Mouse (Mus musculus) gonadal fat pad, adult 2 months (tissue): ENCODE measurements at regions not wholly inside any gene's neighbourhood (a gene's known extent, or its start where the extent isn't known, plus 50 kb on each side); places are given as distances from the start of the nearest gene placed in this dataset.

ENCODE experiments used
- DNase-seq: peaks from one replicate; pipeline ENCODE4 v3.0.0-alpha.2; 2012; ENCODE audit warnings: low read depth

DNA sequence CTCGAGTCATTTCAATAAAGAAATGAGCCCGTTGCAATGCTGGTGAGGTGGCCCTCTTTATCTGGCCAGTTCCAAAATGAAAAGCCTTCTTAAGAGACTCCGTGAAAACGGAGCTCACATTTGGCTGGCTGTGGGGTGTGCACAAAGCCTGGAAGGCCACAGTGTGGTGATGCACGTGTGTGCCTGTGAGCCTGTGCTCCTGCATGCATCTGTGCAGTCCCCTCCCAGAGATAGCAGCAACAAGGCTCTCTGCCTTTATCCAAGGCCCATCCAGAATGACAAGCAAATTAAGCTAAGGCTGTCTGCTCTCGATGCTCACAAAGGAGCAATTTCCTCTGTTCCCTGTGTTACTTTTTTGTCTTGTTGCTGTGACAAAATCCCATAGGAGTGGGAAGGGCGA, 469.5 kb upstream of the Kif2a start:
- no peak for DNase-seq

DNA sequence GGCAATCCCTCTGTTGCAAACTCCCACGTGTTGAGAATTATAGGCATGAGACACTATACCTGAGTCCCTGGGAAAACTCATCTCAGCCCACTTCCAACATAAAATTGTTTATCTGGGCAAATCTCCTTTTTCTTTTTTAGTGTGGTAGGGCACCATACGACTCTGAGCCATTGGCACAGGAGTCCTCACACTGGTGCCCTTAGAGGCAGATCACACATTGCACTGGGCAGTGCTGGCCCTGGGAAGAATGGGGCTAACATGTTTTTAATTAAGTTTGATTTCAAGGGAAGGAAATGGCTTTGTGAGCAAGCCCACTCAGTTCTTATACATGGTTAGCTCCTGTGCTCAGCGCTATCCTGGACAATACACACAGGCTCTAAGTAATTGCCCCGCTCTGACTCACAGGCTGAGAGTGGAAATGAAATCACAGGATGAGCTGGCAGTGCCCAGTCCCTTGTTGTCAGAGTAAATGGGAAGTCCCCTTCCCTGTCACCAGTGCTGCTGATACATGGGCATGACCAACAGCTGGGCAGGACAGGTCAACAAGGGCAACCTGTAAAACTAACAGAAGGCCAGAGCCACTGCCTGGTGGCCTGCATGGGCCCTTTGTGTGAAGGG, 463.6 kb upstream of the Kif2a start:
- no peak for DNase-seq

DNA sequence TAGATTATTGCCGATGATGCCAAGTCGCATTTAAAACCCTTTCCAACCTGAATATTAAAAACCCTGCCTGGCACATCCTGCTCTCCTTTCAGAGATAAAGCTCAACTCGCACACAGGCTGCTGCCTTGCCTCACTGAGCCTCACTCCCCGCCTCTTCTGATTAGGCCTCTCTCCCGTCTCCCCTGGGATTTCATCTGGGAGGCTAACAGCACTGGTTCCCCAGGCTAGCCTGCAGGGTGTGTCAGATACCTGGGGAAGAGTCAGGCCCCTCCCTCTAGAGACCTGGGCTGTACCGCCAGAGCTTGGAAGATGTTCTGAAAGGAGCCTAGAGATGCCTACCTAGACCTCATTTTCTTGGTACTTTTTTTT, 462.7 kb upstream of the Kif2a start:
- no peak for DNase-seq

DNA sequence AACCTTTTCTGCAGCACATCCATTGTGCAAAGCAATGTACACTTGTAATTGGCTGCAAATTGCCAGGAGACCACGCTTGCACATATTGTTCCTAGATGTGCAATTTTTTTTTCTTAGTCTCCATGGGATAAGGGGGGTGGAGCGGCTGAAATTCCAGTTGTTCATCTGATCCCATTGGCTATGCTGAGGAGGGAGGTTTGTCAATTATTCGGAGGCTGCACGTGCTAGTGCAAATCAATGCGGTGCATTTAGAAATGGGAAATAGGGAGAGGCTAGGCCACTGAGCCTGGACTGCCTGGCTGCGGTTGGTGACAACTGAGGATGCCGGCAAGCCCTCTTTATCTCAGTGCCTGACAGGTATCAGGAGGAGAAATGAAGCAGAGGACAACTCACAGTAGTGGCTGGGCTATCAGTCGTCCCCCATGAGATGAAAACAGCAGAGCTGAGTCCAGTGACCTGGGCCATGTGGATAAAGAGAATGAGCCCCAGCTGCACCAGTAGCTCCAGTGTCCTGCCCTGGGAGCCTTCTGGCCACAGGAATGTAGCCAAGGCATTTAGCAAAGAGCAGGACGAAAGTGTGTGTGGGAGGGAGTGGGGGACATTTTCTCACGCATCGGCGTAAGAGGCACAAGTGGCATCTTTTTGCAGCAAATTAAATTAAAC, 462.2 kb upstream of the Kif2a start:
- DNase-seq, result no peak

DNA sequence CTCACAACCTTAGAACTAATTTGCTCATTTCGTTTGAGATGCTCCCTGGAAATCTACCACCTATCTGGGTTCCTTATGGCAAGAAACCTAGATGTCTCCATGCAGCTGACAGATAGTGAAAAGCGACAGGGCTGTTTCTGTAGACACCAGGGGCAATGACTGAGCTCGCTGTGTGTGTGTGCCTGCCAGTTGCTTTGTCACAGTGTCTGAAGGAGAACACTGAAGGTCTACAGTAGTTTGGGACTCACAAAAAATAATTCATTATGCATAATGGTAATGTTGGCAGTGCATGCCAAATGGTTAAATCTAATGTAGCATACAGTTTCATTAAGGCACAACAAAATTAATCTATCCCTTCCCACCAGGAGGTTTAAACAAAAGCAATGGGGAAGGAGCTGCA, 453.2 kb upstream of the Kif2a start:
- DNase-seq, result no peak

DNA sequence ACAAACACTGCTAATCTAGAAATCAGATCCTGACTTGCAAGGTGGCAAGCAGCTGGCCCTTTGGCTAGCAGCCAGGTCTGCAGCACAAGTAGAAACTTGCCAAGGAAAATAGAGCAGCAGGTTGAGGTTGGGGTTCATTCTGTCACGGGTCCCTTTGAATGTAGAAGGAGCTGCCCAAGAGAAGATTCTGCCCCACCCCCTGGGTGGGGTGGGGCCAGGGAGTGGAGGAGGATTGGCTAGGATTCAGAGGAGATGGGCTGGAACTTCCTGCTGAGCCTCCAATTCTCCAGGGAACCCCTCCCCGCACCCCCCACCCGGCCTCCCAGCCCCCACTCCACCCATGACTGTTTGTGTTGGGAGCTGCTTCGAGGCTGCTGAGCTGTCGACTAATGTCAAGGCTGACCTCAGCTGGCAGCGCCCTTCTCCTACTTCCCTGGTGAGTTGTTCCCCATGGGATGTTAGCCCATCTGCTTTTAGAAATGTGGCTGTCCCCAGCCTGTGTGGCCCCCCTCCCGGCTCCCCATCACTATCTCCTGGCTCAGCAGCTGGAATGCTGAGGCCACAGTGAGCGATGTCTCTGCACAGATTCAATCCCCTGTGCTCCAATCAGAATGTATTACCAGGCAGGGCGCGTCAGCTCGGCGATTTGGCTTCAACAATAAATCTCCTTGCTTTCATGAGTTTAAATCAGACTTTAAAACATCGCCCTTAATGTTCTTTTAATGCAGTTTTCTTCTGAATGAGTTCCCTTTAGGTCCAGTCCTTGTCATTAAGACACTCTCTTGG, 447.8 kb upstream of the Kif2a start:
- DNase-seq, result peak; percentile 77

DNA sequence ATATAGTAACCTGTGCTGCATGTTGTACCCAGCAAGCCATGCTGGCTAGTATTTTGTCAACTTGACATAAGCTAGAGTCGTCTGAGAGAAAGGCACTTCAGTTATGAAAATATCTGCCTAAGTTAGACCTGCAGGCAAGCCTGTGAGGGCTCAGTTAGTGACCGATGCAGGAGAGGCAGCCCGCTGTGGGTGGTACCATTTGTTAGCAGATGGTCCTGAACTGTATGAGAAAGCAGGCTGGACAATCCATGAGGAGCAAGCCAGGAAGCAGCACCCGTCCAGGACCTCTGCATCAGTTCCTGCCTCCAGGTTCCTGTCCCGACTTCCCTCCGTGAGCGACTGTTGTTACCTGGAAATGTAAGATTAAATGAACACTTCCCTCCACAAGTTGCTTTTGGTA, 440.9 kb upstream of the Kif2a start:
- DNase-seq, result no peak

DNA sequence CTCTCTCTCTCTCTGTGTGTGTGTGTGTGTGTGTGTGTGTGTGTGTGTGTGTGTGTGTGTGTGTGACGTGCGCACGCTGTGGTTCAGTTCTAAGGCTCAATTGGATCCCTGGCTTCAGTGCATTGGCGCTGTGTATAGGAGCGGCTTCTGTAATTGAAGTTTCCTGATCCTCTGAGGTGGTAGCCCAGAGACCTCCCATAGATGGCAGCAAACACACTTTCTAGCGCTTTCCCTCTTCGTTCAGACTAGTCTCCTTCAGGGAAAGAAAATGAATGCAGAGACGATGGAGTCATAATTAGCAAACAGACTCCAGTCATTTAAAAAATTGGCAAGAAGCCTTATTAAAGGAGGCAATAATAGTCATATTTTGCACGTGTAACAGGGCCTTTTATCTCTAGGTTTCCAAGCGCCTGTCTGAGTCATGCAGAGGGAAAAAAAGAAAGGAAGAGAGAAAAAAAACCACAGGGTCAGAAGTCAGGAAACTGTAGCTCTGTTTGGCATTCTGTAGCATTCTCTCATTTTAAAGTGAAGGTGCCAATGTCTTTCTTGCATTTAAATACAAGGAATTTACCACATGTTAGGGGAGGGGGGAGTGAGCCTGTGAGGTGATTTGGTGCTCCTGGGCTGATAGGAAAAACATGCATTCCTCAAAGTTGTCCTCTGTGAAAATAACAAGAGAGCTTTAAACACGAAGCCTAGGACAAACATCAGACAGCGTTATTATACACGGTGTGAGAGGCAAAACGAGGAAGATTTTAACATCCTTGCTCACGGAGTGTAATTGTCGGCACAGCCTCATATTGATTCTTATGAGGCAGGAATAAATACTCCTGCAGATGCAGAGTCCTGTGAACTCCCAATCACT, 439.4 kb upstream of the Kif2a start:
- DNase-seq, result no peak

DNA sequence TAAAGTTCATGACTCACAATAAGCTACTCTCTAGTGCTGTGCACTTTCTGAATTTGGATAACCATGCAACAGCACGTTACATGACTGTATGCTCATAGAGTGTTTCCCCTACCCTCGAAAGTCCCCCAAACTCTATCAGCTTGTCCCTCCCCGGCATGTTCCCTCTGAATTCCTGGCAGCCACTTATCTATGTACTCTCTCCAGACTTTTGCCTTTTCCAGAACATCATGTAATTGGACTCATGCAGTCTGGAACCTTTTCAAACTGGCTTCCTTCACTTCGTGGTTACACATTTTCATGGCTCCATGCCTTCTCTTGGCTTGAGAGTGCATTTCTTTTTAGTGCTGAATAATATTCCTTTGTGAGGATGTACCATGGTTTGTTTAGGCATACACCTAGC, 436.8 kb upstream of the Kif2a start:
- no peak for DNase-seq

DNA sequence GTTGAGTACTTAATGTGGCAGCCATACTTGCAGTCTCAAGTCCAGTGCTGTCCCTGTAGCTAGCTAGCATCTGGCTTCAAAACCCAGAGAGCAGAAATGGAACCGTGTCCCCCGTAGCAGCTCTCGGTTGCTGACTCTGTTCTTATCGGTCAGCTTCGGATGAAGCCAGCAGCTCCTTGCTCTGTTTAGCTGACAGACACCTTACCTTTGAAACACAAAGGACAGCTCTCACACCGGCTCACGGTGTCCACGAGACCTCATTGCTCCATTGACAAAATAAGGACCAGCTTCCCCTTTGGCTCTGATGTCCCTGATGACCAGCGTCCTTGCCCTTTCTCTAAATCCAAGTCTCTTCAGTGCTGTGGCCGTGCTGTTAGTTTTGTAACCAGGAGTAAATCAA, 435.3 kb upstream of the Kif2a start:
- DNase-seq, result no peak

DNA sequence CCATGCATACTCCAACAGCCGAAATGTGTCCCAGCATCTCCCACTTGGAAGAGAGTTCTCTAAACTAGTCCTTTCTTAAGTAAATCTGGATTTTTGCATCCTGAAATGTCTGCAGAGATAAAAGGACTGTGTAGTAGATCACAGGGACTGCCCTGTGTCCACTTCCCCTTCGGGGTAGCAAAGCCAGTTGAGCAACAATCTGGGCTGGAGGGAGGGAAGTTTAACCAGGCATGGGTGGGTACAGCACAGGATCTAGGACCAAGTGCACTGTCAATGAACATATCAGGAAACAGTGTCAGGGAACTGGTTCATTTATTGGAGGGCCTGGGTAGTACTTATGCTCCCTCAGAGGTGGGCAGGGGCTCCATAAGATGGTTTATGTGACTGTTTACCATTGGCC, 434.5 kb upstream of the Kif2a start:
- DNase-seq, result no peak

DNA sequence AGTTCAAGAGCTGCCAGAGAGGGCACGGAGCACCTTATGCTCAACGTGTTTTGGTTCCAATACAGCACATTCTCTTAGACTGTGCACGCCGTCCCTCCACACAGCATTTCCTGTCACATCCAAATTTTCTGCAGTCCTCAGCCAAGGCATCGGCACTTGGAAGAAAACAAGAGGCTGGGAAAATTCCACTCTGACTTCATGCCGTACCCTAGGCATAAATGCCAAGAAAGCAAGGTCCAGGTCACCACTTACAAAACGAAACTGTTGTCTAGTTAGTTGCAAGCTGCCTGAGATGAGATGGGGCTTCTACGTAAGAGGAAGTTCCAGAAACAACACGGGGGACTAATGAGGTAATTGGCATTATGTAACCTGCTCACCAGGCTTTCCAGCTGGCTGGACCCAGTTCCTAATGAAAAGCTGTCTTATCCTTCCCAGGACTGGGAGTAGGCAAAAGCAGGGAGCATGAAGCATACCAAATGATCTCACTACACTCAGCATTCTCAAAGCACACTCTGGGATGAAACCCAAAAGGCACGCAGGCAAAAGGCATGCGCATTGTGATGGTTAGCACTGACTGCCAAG, 427.8 kb upstream of the Kif2a start:
- DNase-seq, result no peak

DNA sequence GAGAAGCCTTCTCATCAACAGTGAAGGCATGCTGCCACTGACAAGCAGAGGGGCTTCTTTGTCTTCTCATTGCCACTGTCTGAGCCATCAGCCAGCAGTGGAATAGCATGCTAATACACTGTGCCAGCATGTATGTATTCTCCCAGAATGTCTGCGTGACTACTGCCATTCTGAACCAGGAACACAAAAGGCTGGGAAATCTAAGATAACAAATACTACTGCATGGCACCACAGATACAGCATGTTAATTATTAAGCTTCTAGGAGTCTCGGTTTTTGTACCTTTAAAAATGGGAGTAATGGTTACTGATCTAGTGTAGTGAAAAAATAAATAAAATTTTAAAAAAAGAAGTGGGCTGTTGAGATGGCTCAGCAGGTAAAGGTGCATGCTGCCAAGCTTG, 425.9 kb upstream of the Kif2a start:
- no peak for DNase-seq

DNA sequence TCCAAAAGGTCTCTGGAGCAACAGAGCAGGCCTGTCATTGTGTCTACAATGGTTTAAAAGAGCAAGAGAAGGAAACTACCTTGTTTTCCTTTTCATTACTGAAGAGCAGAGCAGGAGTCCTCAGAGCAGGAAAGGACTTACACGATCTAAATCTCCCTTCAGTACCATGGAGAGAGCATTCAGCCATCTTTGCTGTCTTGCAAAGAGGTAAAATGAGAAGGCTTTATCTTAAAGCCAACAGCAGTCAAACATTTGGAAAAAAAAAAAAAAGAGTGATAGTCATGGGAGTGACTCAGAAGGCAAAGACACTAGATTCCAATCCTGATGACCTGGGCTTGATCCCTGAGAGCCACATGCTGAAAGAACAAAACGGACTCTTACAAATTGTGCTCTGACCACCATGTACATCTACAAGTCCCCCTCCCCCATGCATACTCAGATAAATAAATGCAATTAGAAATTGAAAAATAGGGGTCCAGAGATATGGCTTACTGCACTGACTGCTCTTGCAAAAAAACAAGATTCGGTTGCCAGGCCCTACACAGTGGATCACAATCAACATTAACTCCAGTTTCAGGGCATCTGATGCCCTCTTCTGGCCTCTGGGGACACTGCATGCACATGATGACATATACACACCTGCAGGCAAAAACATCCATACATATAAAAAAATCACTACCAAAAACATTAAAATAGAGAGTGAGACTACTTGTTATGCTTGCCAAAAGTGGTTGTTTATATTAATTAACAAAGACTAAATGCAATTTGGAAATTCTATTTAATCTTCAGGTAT, 397.6 kb upstream of the Kif2a start:
- no peak for DNase-seq

DNA sequence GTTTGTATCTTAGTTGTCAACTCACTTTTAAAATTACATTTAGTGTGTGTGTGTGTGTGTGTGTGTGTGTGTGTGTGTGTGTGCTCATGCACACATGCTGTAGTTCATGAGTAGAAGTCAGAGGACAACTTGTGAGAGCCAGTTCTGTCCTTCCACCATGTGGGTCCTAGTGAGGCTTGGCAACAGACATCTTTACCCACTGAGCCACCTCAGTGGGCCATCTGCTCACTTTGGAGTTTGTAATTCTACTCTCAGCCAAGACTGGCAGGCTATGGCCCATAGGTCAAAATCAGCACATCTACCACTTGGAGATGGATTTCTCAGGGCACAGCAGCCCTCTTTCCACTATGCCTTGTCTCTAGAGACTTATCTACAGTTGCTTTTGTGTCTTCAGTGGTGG, 388.3 kb upstream of the Kif2a start:
- DNase-seq, result no peak

DNA sequence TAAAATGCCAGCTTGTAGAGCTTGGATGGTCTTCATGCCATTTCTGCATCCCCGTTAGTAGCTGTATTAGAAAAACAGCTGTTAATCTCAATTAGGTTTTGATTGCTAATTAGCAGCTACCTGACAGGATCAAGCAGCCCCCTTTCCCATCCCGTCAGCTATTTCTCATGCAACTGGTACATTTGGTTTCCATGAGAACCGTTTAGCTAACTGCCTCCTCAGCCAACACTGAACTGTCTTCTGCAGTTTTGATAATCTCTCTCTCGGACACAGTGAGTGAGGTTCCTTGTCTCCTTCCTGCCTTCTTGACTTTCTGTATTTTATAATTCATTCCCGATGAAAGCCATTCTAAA, 385.7 kb upstream of the Kif2a start:
- DNase-seq, result no peak

DNA sequence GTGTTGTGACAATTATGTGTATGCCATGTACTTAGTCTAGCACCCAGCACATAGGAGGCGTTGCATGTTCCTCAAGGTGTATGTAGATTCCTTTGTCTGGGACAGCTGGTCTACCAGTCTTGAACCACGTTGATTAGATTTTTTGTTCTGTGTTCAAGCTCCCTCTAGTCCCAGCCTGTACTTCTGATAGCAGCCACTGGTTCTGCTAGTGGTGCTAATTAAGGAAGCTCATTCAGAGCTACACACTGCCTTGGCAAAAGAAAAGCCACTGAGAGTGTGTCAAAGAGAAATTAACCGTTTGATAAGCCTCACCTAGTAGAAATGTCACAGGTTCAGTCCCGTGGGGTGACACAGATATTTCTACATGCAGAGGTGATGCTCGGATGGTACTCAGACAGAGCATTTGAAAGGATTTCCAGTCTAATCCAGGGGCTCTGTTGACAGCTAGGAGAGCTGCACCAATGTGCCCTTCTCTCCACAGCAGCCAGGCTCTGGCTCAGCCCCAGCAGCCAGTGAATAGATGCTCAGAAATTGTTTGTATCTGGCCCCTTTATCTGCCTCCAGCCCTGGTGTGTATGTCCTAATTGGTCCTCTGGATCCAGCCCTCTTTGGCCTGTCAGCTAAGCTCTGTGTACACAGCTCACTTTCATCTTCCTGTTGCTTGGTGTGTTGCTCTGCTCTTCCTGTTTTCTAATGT, 385.2 kb upstream of the Kif2a start:
- no peak for DNase-seq

DNA sequence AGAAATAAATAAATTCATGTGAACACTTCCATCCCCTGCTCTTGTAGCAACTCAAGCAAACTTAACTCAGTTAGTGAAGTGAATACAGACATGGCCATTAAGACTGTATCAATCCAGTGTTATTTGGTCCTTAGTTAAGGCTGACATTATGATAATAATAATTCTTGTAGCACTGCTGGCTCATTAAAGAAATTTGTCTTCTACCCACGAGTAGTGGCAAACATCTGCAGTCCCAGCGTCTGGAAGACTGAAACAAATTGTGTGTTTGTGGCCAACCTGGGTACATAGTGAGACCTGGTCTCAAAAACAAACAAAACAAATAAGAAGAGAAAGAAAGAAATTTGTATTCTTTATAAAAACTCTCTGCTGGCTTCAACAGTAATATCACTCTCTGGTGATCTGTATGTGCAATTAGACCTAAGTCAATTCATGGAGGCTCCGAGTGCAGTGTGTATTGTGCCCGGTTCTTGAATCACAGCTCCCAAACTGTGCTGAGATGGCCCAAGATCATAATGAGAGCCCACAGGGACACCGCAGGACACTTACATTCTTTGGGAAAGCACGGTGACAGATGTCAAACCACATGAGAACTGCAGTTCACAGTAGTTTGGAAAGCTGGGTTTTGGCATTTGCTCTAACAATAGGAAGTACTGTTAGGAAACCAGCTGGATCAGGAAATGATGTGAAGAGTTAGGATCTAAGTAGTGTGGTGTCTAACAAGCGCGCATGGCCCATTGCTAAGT, 376.9 kb upstream of the Kif2a start:
- DNase-seq, result no peak

DNA sequence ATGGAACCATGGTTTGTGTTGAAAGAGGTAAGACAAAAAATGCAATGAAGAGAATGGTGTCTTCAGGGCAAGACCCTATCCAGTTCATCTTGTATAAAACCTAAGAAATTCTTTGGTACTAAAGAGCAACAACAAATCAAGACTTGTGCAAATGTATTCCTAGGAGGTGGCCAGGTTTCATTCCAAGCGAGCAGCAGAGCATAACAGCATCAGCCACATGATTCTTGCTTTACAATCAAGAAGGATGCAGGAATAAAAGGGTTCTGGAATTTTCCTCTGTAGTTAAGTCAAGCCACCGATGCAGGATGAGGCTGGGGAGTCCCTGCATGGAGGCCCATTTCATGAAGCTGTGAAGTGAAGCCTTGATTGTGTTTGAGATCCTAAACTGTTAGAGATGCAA, 374.1 kb upstream of the Kif2a start:
- no peak for DNase-seq

DNA sequence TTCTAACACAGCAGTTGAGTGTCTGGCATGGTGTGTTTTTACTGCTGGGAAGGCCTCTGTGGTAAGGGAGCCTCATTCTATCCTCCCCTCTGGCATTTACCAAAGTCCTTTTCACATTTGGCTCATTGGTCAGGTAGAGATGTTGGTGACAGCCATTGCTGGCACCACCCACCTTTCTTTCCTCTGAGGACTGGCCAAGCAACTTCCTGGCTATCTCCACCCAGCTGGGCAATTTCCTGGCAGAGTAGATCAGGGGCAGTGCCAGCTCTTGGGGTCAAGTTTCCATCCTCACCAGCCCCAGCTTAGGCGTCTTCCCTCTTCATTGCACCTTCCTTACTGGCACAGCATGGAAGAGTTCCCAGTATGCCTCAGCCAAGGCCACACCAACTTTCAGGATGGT, 372.5 kb upstream of the Kif2a start:
- no peak for DNase-seq
